Mouse (Mus musculus) C2C12 (cell line): Measurements from ENCODE around the gene Cecr2.

Experiments used
- CTCF ChIP-seq: IDR thresholded peaks from one replicate; pipeline ENCODE4 v1.5.1; 2011; ENCODE audit not compliant: control insufficient read depth, insufficient read depth, insufficient read length
- MAX ChIP-seq: IDR thresholded peaks from one replicate; pipeline ENCODE4 v1.6.1; 2011; ENCODE audit warnings: mild to moderate bottlenecking, control low read depth
- USF1 ChIP-seq: IDR thresholded peaks from one replicate; pipeline ENCODE4 v1.6.1; 2011; ENCODE audit warnings: low read depth, mild to moderate bottlenecking, control low read depth, moderate library complexity

DNA sequence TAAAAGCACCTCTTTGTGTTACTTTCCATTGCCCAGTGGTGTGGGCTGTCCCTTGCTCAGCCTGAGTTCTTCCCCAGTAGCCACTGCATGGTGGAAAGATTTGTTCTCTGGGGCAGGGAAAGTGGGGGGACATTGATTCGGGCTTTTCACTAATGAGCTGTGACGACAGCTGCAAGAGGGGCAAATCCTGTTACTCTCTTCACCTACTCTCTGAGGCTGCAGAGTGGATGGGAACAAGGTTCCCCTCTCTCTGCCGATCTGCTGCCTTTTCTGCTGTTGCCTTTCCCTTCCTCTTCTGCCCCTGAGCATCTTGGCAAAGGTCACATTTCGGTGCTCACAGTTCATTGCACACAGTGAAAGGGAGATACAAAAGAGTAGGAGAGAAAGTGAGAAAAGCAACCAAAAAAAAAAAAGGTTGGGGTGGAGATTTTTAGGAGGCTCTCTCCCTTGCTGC is 50.4 kb downstream of the Cecr2 start:
- no peak for TF ChIP-seq CTCF
- no peak for TF ChIP-seq USF1
- no peak for TF ChIP-seq MAX
